Mouse (Mus musculus) layer of hippocampus, postnatal 14 days (tissue): ENCODE measurements around the gene C1qtnf9. TPM values are rescaled to one million over a fixed set of nuclear protein-coding genes. Genes with fewer than 3 reads are reported as not detected.

Source experiments
- DNase-seq, 2 experiments: peaks; one replicate each; pipeline ENCODE4 v3.0.0; 2021 to 2022; ENCODE audit warnings: low spot score in 2 of 2, mixed read lengths in 1 of 2
- total RNA-seq, 2 experiments: library from RNA; stranded (reverse); gene quantifications; 2 replicates each; pipeline ENCODE4 v1.2.3; 2021

The C1qtnf9 gene
- total RNA-seq, 2 experiments from 2014 or later, result 0.23 TPM; not detected in 1

DNA sequence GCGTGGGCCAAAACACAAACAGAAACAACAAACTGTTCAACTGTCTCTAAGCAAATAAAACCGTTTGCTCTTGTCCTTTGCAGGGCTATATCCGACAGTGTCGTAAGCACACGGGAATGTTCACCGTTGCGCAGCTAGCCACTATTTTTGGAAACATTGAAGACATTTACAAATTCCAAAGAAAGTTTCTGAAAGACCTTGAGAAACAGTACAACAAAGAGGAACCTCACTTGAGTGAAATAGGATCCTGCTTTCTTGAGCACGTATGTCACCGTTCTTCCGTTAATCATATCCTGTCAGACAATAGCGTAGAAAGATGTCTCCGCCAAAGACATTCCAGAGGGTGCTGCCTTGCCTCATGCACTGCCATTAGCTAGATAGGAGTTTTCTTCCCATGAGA is 18.1 kb upstream of the C1qtnf9 start:
- DNase-seq, result no peak

GRCm38 (mm10) chr14:60751581-60751980 is 16.4 kb upstream of the C1qtnf9 start:
- no peak for DNase-seq

GRCm38 (mm10) chr14:60752892-60753800 is 14.8 kb upstream of the C1qtnf9 start:
- DNase-seq, result no peak

DNA sequence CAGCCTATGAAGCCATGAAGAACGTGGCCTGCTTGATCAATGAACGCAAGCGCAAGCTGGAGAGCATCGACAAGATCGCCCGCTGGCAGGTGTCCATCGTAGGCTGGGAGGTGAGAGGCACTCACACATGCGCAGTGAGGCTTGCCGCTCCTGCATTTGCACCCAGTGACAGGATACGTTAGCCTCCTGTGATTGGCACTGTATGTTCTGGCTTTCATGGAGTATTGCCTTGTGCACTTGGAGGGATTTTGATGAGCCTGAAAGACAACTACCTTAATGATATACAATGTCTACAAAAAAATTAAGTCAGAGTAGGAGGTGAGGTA is 14.2 kb upstream of the C1qtnf9 start:
- no peak for DNase-seq

DNA sequence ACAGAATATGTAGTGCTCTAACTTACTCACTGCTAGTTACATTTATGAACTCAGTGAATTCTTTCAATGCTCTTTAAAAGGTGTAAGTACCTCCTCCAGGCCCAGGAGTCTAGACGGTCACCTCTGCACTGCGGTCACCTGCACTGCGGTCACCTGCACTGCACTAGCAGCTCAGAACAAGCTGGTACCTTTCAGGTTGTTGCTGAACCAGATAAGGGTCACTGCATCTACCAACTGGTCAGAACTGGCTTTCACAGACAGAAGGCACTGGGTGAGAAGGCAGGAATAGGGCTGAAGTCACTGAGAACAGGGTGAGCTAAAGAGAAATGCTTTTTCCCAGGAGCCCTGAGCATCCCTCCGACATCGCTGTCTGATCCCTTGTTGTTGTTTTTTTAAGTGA is 13.3 kb upstream of the C1qtnf9 start:
- no peak for DNase-seq

- DNase-seq, result no peak
Observed at GRCm38 (mm10) chr14:60756271-60756670, 11.7 kb upstream of the C1qtnf9 start.

DNA sequence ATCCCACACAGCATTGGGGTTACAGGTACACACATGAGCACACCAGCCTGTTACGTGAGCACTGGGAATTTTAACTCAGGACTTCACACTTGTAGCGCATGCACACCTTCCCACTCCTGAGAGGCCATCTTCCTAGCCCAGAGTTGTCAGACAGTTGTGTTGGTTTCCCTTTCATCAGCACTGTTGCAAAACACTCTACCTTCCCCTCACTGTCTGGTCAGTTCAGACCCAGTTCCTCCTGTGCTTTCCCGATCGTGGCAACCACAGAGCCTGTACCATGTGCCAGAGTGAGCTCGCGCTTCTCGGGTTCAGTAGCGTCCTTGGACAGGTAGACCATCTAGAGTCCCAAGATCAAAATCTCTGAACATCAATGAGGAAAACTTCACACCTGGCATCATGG is 10.7 kb upstream of the C1qtnf9 start:
- no peak for DNase-seq

DNA sequence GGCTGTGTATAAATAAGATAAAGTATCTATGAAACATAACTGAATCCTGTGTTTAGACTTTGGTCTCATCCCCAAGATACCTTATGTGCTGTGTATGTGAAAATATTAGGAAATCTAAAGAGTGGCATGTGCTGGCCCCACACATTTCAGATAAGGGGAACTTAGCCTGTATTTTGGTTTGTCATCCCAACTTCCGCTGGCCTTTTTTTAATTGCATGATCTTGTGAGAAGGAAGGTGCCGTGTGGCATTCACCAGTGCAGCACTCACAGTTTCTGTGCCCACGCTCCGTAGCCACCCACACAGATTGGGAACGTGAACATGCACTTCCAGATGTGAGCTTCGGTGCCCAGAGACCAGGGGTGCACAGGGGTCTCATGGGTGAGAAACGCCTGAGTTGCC is 10.2 kb upstream of the C1qtnf9 start:
- DNase-seq, result no peak

- DNase-seq, result no peak
Observed at GRCm38 (mm10) chr14:60759097-60759496, 8.8 kb upstream of the C1qtnf9 start.

DNA sequence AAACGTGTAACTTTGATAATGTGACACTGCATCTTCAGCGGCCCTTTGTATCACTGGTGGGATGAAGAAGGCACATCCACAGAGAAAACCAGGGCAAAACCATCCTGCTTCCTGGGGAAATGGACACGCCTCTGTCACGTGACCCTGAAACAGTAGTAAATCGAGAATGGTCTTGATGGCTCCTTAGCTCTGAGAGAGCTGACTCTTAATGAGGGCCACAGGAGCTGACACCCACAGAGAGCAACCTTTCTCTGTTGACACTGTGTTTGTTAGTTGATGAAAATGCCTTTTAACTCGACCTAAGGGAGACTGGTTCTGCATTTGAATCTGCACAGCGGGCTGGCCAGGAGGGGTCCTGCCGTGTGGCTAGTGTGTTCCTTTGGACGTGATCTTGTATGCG is 6.1 kb upstream of the C1qtnf9 start:
- DNase-seq, result no peak

GRCm38 (mm10) chr14:60762754-60763153 is 5.2 kb upstream of the C1qtnf9 start:
- DNase-seq, result no peak

DNA sequence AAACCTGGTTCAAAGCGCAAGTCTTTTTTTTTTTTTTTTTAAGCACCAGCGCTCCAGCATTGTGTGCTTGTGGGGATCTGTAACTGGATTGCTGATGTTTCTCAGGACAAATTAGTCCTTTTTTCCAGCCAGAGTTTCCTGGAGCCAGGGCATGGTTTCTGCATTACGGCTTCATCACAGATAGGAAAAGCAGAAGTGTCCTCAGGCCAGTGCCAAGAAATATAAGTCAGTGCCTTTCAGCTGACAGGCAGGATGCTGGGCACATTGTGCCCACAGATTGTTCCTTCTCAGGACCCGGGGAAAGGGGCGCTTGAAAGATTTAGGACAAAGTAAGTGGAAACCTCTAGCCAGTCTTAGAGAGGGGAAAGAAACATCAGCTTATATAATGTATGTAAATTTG is 4.2 kb upstream of the C1qtnf9 start:
- no peak for DNase-seq

DNA sequence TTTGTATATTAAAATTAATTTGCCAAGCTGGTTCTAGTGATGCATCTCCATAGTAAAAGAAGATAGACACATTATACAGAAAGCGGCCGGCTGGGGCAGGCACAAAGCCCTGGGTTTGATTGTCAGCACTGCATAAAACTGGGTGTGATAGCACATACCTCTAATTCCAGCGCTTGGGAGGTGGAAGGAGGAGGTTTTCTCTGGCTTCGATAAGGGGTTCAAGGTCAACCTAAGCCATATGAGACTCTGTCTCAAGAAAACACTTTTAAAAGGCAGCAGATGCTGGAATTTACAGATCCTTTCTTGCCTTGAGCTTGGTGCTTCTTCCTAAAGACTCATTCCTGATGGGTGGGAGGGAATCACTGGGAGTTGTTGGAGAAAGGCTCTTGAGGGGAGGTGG is 3.4 kb upstream of the C1qtnf9 start:
- DNase-seq, result no peak

- DNase-seq, result no peak
Observed at GRCm38 (mm10) chr14:60765025-60765424, 2.9 kb upstream of the C1qtnf9 start.

- DNase-seq, result peak in 1 of 2 experiments; percentile 17
Observed at GRCm38 (mm10) chr14:60769340-60769739, 1.4 kb downstream of the C1qtnf9 start.

DNA sequence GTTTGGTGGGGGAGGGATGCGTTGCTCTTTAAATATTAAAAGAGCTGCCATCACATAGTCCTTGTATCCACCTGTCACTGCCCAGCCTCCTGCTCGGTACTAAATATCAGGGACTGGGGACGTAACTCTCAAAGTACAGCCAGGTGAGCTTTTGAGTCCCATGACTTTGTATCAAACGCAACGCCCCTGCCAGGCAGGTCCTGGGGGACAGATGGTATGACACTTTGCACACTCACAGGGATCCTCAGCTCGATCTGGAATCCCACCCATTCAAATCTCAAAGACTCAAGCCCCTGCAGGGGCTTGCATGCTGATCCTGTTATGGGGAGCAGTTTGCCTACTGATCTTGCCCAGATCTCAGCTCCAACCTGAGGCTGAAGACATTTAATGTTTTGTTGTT is 2.7 kb downstream of the C1qtnf9 start:
- DNase-seq, result no peak

GRCm38 (mm10) chr14:60771057-60771456 is 3.1 kb downstream of the C1qtnf9 start:
- peak; percentile 80 to 83 for DNase-seq

GRCm38 (mm10) chr14:60773476-60773875 is 5.5 kb downstream of the C1qtnf9 start:
- DNase-seq, result no peak

- DNase-seq, result no peak
Observed at GRCm38 (mm10) chr14:60776521-60776920, 8.6 kb downstream of the C1qtnf9 start.

- DNase-seq, result no peak
Observed at GRCm38 (mm10) chr14:60777485-60777919, 9.6 kb downstream of the C1qtnf9 start.

DNA sequence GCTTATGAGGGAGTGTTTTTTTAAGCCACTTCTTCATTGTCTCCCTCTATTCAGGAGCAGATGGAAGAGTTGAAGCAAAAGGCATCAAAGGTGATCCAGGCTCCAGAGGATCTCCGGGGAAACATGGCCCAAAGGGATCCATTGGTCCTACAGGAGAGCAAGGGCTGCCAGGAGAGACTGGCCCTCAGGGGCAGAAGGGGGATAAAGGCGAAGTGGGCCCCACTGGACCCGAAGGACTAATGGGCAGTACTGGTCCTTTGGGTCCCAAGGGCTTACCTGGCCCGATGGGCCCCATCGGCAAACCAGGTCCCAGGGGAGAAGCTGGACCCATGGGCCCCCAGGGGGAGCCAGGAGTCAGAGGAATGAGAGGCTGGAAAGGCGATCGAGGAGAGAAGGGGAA is 11.3 kb downstream of the C1qtnf9 start:
- no peak for DNase-seq

DNA sequence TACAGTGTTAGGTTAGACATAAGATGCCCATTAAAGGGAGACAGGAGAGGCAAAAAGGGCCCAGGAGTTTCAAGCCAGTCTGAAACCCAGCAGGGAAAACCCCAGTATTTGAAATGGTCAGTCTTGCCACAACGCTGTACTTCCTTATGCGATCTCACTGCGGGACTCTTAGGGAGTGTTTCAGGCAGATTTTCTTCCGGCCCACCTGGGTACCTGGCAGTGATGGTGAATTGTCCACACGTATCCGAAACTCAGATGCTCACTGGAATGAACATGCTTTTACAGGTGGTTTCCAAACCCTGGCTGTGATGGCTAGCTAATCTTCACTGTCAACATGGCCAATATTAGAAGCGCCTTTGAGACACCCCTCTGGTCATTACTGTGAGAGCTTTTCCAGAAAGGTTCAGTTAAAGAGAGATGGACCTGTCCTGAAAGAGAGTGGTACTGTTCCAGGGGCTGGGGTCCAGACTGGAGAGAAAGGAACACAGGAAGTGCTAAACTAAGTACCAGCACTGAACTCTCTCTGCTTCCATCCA is 14.3 kb downstream of the C1qtnf9 start:
- DNase-seq, result no peak

- no peak for DNase-seq
Observed at GRCm38 (mm10) chr14:60783196-60783595, 15.3 kb downstream of the C1qtnf9 start.
